Mouse (Mus musculus): ENCODE results near the gene Zfp609. TPM values are rescaled to one million over a fixed set of nuclear protein-coding genes. Genes with fewer than 3 reads are reported as not detected.
A peak's percentile ranks its signal among the peaks of the same experiment; 100 is the strongest.
"Not testable (repeated sequence)": the region's sequence is repeated elsewhere in the genome, so short reads cannot be mapped to it uniquely, and the experiment has no call there.

Gene Zfp609
- polyA plus RNA-seq, 1 experiment: 10.4 TPM

DNA sequence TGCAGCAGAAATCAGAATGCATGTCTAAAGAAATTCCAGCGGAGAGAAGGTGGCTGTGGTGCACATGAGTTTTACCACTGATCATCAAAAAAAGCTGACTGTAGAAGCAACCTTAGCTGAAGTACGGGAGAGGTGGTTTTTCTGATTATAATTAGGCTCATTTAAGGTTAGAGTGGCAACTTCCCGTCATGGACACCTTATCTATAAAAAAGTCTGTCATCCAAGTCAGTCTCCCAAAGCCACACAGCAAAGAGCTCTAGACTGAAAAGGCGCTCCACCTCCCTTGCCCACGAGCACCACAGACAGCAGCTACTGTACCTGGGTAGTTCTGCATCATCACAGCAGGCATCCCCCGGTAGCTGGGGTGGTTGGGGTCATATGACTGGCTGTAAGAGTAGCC, 126.9 kb downstream of the Zfp609 start:
- H3K36me3 ChIP-seq (ENCODE audit: control insufficient read depth, insufficient read depth, low read length): peaks cover 3% of the 10 kb centered on the region

GRCm38 (mm10) chr9:65697992-65698391, 129.4 kb downstream of the Zfp609 start:
- no peak for TF ChIP-seq CTCF (IDR thresholded peaks at IDR 0.05; ENCODE audit: control insufficient read depth, insufficient read depth, insufficient replicate concordance, low read depth, low read length)
- no peak for TF ChIP-seq POLR2A (IDR thresholded peaks at IDR 0.05; ENCODE audit: control insufficient read depth, low read depth, low read length)
- Histone ChIP-seq H3K4me3 (ENCODE audit: control insufficient read depth, low read depth, low read length) (no peak overlapping the region), H3K4me1 (ENCODE audit: control insufficient read depth, insufficient read depth, low read length) (peaks cover 2% of the 10 kb centered on the region; the same call in 1 of the 2 replicates), H3K36me3 (ENCODE audit: control insufficient read depth, insufficient read depth, low read length) (peaks cover 1% of the 10 kb centered on the region), H3K27me3 (ENCODE audit: control insufficient read depth, insufficient read depth, low read length) (no peaks in the 10 kb centered on the region), H3K27ac (ENCODE audit: control insufficient read depth, insufficient read depth, low read depth, low read length) (no peak overlapping the region)

More for the DNA sequence above, 126.9 kb downstream of the Zfp609 start:
- Histone ChIP-seq H3K4me3 (ENCODE audit: control insufficient read depth, low read depth, low read length) (no peak overlapping the region), H3K27me3 (ENCODE audit: control insufficient read depth, insufficient read depth, low read length) (no peaks in the 10 kb centered on the region), H3K4me1 (ENCODE audit: control insufficient read depth, insufficient read depth, low read length) (no peaks in the 10 kb centered on the region), H3K27ac (ENCODE audit: control insufficient read depth, insufficient read depth, low read depth, low read length) (no peak overlapping the region)
- TF ChIP-seq POLR2A (IDR thresholded peaks at IDR 0.05; ENCODE audit: control insufficient read depth, low read depth, low read length) (no peak), CTCF (IDR thresholded peaks at IDR 0.05; ENCODE audit: control insufficient read depth, insufficient read depth, insufficient replicate concordance, low read depth, low read length) (no peak)

- TF ChIP-seq CTCF (IDR thresholded peaks at IDR 0.05; ENCODE audit: control insufficient read depth, insufficient read depth, insufficient replicate concordance, low read depth, low read length) (no peak), POLR2A (IDR thresholded peaks at IDR 0.05; ENCODE audit: control insufficient read depth, low read depth, low read length) (no peak)
- no peak overlapping the region for H3K27ac ChIP-seq (ENCODE audit: control insufficient read depth, insufficient read depth, low read depth, low read length)
- peaks cover 1% of the 10 kb centered on the region for H3K36me3 ChIP-seq (ENCODE audit: control insufficient read depth, insufficient read depth, low read length)
These were observed 130.0 kb downstream of the Zfp609 start for GRCm38 (mm10) chr9:65697356-65697755.

GRCm38 (mm10) chr9:65696337-65696736, 131.0 kb downstream of the Zfp609 start:
- Histone ChIP-seq H3K36me3 (ENCODE audit: control insufficient read depth, insufficient read depth, low read length) (peaks cover 1% of the 10 kb centered on the region), H3K27ac (ENCODE audit: control insufficient read depth, insufficient read depth, low read depth, low read length) (no peak overlapping the region)

More at GRCm38 (mm10) chr9:65697356-65697755, 130.0 kb downstream of the Zfp609 start:
- H3K4me1 ChIP-seq (ENCODE audit: control insufficient read depth, insufficient read depth, low read length): peaks cover 2% of the 10 kb centered on the region; the same call in 1 of the 2 replicates
- no peak overlapping the region for H3K4me3 ChIP-seq (ENCODE audit: control insufficient read depth, low read depth, low read length)
- no peaks in the 10 kb centered on the region for H3K27me3 ChIP-seq (ENCODE audit: control insufficient read depth, insufficient read depth, low read length)

DNA sequence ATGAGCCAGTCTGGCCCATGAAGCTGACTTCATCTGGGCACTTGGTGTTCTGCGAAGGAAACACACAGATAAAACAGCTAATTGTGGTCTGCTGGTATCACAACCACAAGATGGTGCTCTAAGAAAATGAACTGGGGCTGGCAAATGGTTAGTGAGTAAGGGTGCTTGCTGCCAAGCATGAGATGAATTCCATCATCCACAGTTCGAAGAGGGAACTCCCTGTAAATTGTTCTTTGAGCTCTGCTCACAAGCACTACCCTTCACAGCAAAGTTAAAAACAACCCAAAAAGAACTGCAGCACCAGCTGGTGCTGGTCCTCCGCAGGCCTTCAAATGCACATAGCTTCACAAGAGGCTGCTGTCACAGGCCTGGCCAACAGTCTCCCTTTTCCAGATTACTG, 131.7 kb downstream of the Zfp609 start:
- no peaks in the 10 kb centered on the region for H3K27me3 ChIP-seq (ENCODE audit: control insufficient read depth, insufficient read depth, low read length)

More at GRCm38 (mm10) chr9:65696337-65696736, 131.0 kb downstream of the Zfp609 start:
- H3K4me1 ChIP-seq (ENCODE audit: control insufficient read depth, insufficient read depth, low read length): peaks cover 2% of the 10 kb centered on the region; the same call in 1 of the 2 replicates
- H3K27me3 ChIP-seq (ENCODE audit: control insufficient read depth, insufficient read depth, low read length): no peaks in the 10 kb centered on the region
- TF ChIP-seq CTCF (IDR thresholded peaks at IDR 0.05; ENCODE audit: control insufficient read depth, insufficient read depth, insufficient replicate concordance, low read depth, low read length) (no peak), POLR2A (IDR thresholded peaks at IDR 0.05; ENCODE audit: control insufficient read depth, low read depth, low read length) (no peak)
- H3K4me3 ChIP-seq (ENCODE audit: control insufficient read depth, low read depth, low read length): no peak overlapping the region

DNA sequence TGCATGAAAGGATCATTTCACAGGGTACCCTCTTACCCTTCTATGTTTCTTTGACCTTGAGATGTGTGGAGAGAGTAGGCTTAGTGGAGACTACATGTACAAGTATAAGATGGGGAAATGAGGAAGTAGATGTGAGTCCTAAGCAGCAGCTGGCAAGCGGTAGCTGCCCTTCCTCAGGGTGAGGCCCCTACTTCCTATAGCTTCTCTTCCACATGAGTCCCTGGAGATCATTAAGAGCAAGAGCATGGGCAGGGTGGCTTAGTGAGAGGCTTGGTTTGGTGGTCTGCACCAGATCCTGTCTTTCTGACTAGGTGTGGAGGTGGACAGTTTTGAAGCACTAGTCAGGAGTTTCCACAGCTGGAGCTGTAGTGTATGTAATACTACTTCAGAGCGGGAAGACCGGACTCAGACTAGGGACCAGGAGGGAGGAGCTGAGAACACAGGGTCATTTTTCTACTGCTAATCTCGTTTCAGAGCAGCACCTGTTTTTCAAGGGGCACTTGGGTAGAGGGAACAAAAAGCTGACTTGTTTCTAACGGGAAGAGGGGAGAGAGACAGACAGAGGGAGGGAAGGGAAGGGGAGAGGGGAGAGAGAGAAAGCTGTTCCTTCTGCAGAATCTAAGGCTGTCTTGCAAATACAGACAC, 134.3 kb downstream of the Zfp609 start:
- no peaks in the 10 kb centered on the region for H3K27me3 ChIP-seq (ENCODE audit: control insufficient read depth, insufficient read depth, low read length)
- H3K4me1 ChIP-seq (ENCODE audit: control insufficient read depth, insufficient read depth, low read length): peaks cover 2% of the 10 kb centered on the region; the same call in 1 of the 2 replicates
- no peak overlapping the region for H3K4me3 ChIP-seq (ENCODE audit: control insufficient read depth, low read depth, low read length)
- no peak for TF ChIP-seq POLR2A (IDR thresholded peaks at IDR 0.05; ENCODE audit: control insufficient read depth, low read depth, low read length)
- TF ChIP-seq CTCF (IDR thresholded peaks at IDR 0.05; ENCODE audit: control insufficient read depth, insufficient read depth, insufficient replicate concordance, low read depth, low read length): no peak
- no peaks in the 10 kb centered on the region; the same call in 1 of the 2 replicates for H3K36me3 ChIP-seq (ENCODE audit: control insufficient read depth, insufficient read depth, low read length)
- H3K27ac ChIP-seq (ENCODE audit: control insufficient read depth, insufficient read depth, low read depth, low read length): no peak overlapping the region

More for the DNA sequence above, 131.7 kb downstream of the Zfp609 start:
- H3K36me3 ChIP-seq (ENCODE audit: control insufficient read depth, insufficient read depth, low read length): no peaks in the 10 kb centered on the region; the same call in 1 of the 2 replicates
- H3K27ac ChIP-seq (ENCODE audit: control insufficient read depth, insufficient read depth, low read depth, low read length): peak overlapping the region; percentile 3
- TF ChIP-seq POLR2A (IDR thresholded peaks at IDR 0.05; ENCODE audit: control insufficient read depth, low read depth, low read length) (no peak), CTCF (IDR thresholded peaks at IDR 0.05; ENCODE audit: control insufficient read depth, insufficient read depth, insufficient replicate concordance, low read depth, low read length) (no peak)
- peak overlapping the region; percentile 52 for H3K4me3 ChIP-seq (ENCODE audit: control insufficient read depth, low read depth, low read length)
- H3K4me1 ChIP-seq (ENCODE audit: control insufficient read depth, insufficient read depth, low read length): peaks cover 2% of the 10 kb centered on the region; the same call in 1 of the 2 replicates

GRCm38 (mm10) chr9:65692466-65692865, 134.9 kb downstream of the Zfp609 start:
- TF ChIP-seq POLR2A (IDR thresholded peaks at IDR 0.05; ENCODE audit: control insufficient read depth, low read depth, low read length): no peak
- TF ChIP-seq CTCF (IDR thresholded peaks at IDR 0.05; ENCODE audit: control insufficient read depth, insufficient read depth, insufficient replicate concordance, low read depth, low read length): no peak
- Histone ChIP-seq H3K27me3 (ENCODE audit: control insufficient read depth, insufficient read depth, low read length) (no peaks in the 10 kb centered on the region), H3K36me3 (ENCODE audit: control insufficient read depth, insufficient read depth, low read length) (no peaks in the 10 kb centered on the region; the same call in 1 of the 2 replicates), H3K27ac (ENCODE audit: control insufficient read depth, insufficient read depth, low read depth, low read length) (no peak overlapping the region), H3K4me3 (ENCODE audit: control insufficient read depth, low read depth, low read length) (no peak overlapping the region), H3K4me1 (ENCODE audit: control insufficient read depth, insufficient read depth, low read length) (peaks cover 4% of the 10 kb centered on the region; the same call in 1 of the 2 replicates)

GRCm38 (mm10) chr9:65689869-65690268, 137.5 kb downstream of the Zfp609 start:
- H3K27ac ChIP-seq (ENCODE audit: control insufficient read depth, insufficient read depth, low read depth, low read length); H3K36me3 ChIP-seq (ENCODE audit: control insufficient read depth, insufficient read depth, low read length); H3K4me3 ChIP-seq (ENCODE audit: control insufficient read depth, low read depth, low read length); H3K27me3 ChIP-seq (ENCODE audit: control insufficient read depth, insufficient read depth, low read length); H3K4me1 ChIP-seq (ENCODE audit: control insufficient read depth, insufficient read depth, low read length): not testable (repeated sequence)

Measured in testis, adult 2 months (tissue).